Mouse (Mus musculus) gastrocnemius, adult 8-10 months (tissue): Measurements from ENCODE around the gene Gm10354. TPM values are rescaled to one million over a fixed set of nuclear protein-coding genes. Genes with fewer than 3 reads are reported as not detected.
"Not testable (repeated sequence)": the region's sequence is repeated elsewhere in the genome, so short reads cannot be mapped to it uniquely, and the experiment has no call there.

Experiments used
- DNase-seq, 2 experiments: peaks; one replicate each; pipeline ENCODE4 v3.0.0; 2022; ENCODE audit warnings: low spot score in 2 of 2
- total RNA-seq, 4 experiments: library from RNA; stranded (reverse); gene quantifications; 2 replicates each; pipeline ENCODE4 v1.2.4; 2022

The Gm10354 gene
- total RNA-seq, 4 experiments from 2014 or later: not detected

DNA sequence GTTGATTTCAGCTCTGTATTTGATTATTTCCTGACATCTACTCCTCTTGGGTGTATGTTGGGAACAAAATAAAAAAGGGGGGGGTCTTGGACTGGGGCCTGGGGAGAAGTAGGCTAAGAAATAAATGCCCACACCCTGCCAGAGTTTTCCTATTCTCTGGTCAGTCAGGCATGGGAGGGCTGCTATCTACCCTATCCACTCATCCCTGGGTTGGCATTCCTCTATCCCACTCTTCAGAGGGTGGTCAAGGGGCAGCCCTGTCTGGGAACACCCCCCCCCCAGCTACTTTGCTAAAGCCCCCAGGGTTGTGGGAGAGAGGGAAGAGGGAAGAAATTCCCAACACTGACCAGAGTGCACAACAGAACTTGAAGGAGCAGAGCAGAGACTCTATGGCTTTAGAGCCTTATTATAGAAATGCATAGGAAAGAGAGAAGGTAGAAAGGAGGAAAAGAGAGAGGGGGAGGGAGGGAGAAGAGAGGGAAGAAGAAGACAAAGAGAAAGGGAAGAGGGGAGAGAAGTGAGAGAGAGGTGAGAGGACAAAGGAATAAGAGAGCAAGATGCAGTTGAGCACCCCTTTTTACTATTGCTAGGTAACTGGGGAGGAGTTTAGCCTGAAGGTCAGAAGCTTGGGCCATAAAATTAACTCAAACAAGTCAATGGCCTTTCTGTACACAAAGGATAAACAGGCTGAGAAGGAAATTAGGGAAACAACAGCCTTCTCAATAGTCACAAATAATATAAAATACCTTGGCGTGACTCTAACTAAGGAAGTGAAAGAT, 22.6 kb downstream of the Gm10354 start:
- DNase-seq: not testable (repeated sequence)

DNA sequence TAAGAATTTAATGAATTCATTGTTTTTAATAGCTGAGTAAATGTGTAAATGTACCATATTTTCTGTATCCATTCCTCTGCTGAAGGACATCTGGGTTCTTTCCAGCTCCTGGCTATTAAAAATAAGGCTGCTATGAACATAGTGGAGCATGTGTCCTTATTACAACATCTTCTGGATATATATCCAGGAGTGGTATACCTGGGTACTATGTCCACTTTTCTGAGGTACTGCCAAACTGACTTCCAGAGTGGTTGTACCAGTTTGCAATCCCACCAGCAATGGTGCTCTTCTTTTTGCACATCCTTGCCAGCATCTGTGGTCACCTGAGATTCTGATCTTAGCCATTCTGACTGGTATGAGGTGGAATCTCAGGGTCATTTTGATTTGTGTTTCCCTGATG, 25.1 kb downstream of the Gm10354 start:
- DNase-seq: not testable (repeated sequence)

DNA sequence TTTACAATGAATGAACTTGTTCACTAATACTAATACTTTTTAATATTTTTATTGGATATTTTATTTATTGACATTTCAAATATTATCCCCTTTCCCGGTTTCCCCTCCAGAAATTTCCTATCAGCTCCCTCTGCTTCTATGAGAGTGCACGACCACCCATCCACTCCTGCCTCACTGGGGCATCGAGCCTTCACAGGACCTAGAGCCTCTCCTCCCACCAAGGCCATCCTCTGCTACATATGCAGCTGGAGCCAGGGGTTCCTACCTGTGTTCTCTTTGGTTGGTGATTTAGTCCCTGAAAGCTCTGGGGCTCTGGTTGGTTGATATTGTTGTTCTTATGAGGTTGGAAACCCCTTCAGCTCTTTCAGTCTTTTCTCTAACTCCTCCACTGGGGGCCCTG, 26.0 kb downstream of the Gm10354 start:
- DNase-seq: not testable (repeated sequence)

DNA sequence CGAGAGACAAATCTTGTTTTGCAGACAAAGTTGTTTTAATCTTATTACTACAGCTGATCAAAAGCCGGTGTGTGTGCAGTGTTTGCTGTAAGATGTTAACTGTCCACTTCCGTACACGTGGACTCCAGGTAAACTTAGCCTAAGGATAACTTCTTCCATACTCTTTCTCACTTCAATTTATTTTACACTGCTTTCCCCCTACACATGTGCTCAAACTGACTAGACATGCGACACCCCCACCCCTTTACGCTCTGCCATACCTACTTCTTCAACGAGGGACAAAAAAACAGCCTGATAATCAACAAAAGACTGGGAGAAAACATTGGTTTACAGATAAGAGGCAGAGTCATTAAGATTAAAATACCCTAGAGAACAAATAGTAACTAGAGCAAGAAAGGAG, 26.9 kb downstream of the Gm10354 start:
- not testable (repeated sequence) for DNase-seq

DNA sequence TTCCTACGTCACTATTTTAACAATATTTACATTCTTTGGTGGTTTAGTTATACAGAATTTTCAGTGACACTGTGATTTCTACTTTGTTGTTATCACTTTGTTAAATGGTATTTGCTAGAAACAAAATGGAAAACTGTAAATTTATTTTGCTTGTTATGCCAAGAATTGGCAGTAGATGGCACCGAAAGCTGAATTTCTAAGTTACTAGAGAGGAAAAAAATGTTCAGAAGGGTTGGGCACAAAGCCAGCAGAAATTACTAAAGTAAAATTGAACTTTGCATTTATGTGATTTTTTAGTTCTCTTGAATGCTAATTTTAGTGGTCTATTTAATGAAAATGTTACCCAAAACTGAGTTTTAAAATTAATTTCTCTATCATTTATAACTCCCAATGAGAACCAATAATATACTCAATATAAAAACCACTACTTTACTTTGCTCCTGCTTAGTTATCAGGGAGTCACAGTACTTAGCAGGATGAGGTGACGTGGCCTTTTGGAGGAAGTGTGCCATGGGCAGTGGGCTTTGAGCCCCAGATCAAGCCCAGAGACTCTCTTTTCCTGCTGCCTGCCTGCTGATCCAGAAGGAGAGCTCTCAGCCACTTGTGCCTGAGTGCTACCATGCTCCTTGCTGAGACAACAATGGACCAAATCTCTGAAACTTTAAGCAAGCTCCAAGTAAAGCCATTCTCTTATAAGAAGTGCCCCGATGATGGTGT, 31.1 kb downstream of the Gm10354 start:
- not testable (repeated sequence) for DNase-seq

DNA sequence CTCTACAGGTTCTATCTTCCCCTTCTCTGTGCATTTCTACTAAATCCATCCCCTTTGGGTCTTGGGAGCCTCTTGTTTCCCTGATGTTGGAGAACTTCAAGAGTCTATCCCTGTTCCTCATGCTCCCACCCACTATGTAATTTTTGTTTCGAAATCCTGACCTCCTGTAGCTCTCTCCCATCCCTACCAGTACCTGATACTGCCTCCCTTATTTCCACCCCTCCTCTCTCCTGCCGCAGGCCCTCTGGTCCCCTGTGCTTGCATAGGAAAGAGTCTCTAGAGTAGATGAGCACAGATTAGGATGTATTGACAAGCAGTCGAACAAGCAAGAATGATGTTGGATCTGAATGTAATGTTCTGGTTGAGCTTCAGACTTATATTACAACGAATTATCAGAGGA, 33.2 kb downstream of the Gm10354 start:
- DNase-seq: not testable (repeated sequence)

DNA sequence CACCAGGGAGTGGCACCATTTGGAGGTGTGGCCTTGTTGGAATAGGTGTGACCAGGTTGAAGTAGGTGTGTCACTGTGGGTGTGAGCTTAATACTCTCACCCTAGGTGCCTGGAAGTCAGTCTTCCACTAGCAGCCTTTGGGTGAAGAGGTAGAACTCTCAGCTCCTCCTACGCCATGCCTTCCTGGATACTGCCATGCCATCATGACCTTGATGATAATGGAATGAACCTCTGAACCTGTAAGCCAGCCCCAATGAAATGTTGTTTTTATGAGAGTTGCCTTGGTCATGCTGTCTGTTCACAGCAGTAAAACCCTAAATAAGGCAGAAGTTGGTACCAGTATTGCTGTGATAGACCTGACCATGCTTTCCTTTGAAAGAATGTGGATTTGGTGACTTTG, 37.7 kb downstream of the Gm10354 start:
- DNase-seq: not testable (repeated sequence)

DNA sequence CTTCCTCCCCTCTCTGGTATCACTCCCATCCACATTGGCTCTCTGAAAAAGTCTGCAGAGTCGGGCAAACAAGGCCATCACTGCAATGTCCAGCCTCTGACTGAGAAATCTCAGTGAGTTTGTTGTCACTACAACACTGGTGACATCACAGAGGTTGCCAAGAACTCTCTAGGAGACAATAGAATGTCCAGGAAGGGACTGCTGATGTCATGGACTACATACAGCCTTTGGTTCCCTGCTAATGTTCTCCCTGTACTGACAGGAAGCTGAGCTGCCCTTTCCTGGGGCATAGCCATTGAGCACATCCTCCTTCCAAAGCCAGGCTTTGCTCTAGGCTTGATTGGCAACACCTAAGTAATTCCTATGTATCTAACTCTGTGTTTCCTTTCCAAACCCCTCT, 40.4 kb downstream of the Gm10354 start, which contains the start of gene Speer4e:
Speer4e (minus strand) TSS at position 101 of the 400 bp plus-strand sequence.
- not testable (repeated sequence) for DNase-seq

DNA sequence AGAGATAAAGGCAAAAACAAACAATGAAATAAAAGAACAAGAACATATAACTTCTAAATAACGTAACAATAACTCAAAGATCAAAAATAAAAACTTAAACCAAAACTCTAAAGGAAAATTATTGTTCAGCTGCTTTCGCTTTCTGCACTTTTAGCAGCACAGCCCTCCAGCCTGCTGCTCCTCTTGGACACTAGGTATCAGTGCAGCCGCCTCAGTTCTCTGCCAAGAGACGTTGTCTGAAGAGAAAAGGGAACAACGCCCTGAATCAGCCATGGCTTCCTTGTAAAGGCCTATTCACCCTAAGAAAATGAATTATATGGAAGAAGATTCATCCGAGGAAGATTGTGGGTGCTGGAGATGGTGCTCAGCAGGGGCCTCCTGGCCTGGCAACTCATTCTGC, 45.0 kb downstream of the Gm10354 start:
- not testable (repeated sequence) for DNase-seq

DNA sequence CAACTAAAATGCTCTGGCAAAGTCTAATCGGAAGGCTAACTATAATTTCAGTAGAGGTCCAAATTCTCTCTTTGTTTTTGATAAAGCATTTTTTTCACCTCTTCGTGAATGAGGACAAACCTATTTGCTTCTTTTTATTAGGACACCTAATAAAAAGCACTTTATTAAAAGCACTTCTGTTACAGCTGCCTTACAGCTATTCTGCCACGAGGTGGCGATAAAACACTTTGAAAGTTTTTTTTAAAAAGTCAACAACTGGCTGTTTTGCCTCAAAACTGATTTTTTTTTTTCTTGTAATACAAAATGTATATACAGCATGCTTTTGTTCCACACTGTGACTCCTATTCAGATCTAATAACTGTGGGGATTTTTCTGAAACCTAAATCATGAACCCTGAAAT, 51.7 kb downstream of the Gm10354 start:
- not testable (repeated sequence) for DNase-seq

Other genes starting within 250 kb of the Gm10354 start
- gene Gm9758, start 64.0 kb downstream of the Gm10354 start, total RNA-seq: not detected
- gene Speer4e, start 40.5 kb downstream of the Gm10354 start, total RNA-seq: not detected
- not detected for gene Gm17019, start 54.1 kb upstream of the Gm10354 start, total RNA-seq